Mouse (Mus musculus) kidney, adult 18-20 months (tissue): Measurements from ENCODE around the gene Cmya5.
"Not testable (repeated sequence)": the region's sequence is repeated elsewhere in the genome, so short reads cannot be mapped to it uniquely, and the experiment has no call there.

Source experiments
- DNase-seq: peaks from one replicate; pipeline ENCODE4 v3.0.0; 2021

The Cmya5 gene

DNA sequence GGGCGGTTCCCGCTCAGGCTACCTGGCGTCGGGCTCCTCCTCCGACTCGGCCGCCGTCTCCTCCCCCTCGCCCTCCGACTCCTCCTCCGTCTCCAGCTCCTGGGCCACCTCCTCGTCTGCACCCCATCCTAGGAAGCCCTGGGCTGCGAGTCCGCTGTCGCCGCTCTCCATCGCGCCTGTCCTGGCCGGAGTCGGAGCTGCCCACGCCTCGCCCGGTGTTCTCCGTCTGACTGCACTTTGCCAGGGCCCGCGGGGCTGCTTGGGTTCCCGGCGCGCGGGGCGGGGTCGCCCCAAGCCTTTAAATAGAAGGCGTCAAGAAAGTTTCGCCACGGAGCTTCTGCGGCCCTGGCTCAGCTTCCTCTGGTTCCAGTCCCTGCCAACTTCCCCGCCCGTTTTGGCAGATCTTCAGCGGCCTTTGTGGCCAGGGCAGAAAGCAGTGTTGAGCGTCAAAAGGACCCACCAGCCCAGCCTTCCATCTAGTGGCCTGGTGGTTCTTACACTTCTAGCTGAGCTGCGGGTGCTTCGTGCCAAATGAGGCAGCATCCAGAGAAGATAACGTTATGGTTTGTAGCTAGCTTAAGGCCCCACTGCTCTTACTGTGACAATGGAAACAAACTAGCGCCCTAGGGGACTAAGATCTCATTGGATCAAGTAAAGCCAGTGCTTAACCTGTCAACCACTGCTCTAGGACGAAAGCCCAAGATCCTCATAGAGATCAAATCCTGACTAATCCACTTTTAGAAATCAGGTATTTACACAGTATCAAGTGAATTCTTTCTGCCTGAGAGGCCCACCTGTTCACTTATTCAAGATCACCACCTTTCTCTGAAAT is at the start of gene Cmya5:
TSS of gene Cmya5 (minus strand) at position 389 of the 832 bp plus-strand sequence.
- peak; percentile 93 for DNase-seq

DNA sequence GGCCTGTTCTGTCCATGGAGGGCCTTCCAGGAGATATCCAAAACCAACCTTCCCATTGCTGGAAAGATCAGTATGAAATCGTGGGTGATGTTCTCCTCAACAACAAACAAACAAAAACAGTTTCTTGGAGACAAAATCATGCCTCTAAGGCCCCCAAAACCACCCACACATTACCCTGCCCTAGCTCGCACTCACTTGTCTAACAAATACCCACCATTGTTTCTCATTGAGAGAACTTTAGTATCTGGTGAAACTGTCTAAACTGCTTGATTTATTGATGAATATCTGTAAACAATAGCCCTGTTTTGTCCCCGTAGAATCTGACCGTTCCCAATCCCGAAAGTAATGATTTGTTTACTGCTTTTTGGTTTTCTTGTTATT is 48.1 kb upstream of the Cmya5 start:
- no peak for DNase-seq

DNA sequence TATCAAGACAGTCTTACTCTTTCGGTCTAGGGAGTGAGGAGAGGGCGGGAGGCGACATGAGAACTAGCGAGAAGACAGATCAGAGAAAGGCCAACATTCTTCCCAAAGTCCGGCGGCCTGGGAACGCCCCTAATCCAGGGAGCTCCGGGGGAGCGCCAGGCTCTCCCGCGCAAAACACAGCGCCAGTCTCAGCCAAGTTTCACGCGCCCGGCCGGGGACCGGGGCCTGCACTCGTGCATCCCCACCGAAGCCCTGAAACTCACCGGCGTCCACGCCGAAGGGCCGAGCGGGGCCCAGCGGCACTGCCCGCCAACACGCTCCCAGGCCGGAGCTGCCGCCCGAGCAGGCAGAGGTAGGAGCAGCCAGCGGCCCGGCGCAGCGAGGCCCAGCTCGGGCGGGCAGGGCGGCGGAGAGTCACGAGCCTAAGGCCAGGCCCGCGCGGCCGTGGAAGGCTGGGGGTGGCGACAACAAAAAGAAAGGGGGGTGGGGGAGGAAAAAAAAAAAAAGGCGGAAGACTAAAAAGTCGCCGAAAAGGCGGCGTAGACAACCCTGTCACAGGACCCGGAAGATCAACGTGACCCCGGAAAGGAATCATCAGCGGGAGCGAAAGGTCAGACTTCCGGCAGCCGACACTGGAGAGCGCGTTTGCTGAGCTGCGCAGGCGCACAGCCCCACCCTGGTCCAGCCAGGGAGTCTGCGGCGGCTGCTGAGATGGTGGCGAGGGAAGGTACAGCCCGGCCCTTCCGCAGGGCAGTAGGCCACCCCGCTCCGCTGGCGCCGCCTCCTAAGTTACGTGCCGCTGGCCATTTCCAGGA is 47.5 kb upstream of the Cmya5 start, which contains the start of gene Tent2:
TSS of gene Tent2 (minus strand) at position 555 of the 815 bp plus-strand sequence.
- DNase-seq, result peak; percentile 93

DNA sequence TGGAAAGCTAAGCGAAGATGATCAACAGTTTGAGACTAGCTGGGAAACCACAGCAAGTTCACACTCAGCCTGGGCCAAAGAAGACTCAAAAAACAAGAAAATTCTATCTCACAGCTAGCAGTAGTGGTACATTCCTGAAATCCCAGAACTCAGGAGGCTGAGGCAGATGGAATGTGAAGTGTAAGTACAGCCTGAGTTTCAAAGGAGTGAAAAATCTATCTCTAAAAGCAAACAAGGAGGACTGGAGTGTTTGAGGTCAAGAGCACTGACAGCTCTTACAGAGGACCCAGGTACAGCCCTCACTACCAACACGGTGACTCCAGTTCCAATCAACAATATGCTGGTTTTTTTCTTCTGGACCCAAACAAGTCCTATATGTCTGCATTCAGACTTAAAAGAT is 44.9 kb upstream of the Cmya5 start:
- no peak for DNase-seq

DNA sequence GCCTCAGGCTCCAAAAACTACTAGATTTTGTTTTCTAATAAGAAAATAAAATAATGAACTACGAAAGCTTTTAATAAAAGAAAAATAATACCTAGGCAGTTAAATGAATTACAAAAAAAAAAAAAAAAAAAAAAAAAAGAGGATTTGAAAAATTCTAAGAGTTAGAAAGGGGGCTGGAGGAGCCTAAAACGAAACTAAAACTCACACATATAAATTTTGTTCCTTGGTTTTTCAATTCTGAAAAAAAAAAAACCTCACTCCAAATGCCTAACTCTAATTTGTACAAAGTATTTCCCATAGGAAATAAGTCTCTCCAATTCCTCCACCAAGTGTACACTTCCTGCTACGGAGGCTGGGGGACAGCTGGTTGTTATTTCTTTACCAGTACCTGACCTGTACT is 44.2 kb upstream of the Cmya5 start:
- no peak for DNase-seq

DNA sequence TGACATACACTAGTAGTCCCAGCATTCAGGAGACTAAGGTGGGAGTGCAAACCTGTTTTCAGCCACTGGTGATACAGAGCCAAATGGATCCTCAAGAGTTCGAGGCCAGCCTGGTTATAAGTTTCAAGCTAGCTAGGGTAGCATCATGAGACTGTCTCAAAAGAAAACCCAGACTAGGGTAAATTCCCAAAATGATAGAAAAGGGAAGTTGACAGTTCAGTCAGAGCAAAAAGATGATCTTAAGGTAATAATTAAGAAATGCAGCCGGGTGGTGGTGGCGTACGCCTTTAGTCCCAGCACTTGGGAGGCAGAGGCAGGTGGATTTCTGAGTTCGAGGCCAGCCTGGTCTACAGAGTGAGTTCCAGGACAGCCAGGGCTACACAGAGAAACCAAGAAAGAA is 43.3 kb upstream of the Cmya5 start:
- not testable (repeated sequence) for DNase-seq

DNA sequence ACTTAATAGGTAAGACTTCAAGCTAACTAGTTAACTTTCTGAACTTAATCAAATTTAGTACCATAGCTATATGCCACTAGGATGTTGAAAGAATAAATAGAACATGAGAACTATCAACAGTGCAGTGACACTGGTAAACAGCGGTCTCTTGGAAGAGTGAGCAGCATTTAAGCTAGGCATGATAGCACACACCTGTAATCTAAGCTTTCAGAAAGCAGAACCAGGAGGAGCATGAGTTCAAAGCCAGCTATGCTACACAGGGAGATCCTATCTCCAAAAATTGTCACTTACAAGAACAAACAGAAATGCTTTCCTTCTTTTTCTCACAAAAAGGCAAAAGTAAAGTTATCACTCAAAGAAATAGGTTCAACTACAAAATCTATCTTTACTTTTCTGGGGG is 35.8 kb upstream of the Cmya5 start:
- no peak for DNase-seq

DNA sequence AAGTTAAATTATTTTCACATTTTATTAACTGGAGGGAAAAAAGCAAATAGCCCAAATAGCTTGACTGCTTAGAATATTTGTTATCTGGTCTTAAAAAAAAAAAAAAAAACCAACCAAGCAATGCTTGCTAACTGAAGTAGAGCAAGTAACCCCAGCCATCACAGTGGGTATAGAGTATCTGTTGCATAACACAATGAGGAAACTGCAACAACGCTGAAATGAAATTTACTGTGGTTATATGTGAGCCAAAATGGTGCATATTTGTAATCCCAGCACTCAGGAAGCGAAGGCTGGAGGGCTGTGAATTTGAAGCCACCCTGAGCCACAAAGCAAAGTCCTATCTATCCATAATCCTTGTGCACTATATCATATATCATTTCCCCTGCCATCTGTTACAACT is 35.0 kb upstream of the Cmya5 start:
- DNase-seq, result no peak

DNA sequence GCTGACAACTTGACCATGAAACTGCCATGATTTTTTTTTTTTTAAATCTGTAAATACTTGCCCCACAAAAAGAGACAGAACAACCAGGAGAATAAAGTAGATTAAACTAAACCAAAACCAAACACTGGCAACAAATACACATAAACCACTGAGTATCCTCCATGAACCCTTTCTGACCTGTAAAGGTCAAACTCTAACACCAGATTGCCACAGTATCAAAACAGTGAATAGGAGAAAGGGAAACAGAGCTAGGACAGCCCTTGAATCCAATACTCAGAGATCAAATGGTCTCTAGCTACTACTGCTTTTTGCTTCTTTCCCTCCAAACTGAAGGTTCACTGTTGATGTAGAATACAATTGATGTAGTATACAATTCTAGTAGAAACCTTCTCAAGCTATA is 33.0 kb upstream of the Cmya5 start:
- DNase-seq, result no peak

DNA sequence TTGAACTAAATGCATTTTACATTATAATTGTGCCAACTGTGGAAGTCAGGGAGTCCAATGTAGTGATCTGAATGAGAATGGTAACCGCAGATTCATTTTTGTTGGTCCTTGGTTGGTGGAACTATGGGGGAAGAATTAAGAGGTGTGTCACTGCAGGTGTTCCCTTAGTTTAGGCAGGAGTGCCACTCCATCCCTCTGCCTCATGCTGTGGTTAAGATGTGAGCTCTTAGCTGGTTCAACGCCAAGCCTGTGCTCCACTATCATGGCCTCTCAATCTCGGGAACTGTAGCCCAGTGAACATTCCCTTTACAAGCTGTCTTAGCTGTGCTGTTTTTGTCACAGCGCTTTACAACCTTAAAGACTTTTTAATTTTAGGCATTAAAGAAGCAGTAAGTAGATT is 18.8 kb upstream of the Cmya5 start:
- no peak for DNase-seq

DNA sequence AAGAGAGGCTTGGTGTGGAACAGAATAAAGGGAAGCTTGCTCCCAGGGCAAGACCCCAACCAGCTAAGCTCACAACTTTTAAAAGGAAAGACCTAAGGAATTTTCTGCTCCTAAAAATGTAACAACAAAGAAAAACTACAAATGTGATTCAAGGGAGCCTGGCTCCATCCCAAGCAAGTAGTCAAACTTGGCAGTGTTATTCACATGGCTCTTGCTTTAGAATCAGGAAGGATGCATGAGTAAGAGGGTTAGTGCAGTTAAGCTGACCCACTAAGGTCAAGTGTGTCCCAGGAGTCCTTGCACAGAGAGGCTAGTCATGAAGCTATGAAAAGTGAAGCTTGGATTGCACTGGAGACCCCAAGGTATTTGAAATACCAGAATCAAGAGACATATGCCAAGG is 17.9 kb upstream of the Cmya5 start:
- no peak for DNase-seq

DNA sequence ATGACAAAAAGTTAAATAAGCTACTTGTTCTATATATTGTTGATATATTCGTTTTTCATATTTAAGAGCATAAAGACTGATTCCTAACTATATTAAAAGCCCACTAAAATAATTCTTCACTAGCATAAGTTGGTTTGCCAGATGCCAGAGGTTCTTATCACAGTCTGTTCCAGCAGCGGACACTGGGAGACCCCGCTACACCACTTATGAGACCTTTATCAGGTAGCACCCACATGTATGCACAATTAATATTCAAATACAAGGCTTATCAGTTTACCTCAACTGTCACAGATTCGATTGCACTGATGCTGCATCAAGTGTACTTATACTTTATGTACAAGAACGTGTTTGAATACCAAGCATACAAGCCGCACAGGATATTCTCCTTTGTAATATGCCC is 13.7 kb upstream of the Cmya5 start:
- no peak for DNase-seq

DNA sequence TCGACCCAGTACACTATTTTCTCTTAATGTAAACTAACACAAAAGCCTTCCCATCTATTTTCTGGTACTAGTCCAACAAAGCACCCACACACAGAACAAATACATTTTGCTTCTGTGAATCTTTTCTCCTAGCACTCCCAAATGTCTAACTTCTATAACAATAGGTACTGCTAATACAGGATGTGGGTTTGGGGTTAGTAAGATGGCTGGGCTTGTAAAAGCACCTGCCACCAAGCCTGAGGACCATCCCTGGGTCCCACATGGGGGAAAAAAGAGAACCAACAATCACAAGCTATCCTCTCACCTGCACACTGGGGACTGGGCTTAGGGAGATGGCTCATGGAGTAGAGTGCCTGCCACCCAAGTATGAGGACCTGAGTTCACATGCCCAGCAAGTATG is 8.8 kb upstream of the Cmya5 start:
- DNase-seq, result no peak

DNA sequence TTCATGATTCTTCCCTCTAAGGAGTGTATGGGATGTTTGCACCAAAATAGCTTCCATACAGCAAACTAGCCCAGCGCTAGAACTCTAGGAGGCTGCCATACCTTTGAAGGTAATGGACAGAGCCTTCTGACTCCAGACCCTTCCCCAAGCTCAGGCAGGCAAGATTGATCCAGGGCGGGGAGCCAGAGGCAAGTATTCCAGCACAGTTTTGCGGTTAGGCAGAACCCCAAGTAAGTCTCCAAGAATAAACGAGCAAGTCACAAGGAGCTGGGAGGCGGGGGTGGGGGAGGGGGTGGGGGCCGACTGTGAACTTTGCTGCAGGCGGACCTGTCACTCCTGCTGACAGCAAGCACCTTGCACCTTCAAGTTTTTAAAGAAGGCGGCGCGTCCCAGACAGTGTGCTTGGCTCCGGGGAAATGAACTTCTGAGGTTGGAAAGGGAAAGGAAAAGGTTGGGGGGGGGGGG is 673 bp downstream of the Cmya5 start:
- DNase-seq, result no peak

DNA sequence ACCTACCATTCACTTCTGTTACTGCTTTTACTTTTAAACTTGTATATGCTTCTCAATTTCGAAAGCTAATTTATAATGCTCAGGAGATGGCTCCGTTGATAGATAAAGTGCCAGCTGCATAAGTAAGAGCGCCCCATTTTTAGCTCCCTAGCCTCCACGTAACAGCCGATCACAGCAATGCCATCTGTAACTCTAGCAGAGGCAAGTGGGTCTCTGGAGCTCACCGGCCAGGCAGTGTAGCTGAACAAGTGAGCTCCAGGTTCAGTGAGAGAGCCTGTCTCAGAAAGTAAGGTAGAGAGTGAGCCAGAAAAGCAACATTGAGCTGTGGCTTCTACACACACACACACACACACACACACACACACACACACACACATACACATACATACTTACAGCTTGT is 3.3 kb downstream of the Cmya5 start:
- no peak for DNase-seq

DNA sequence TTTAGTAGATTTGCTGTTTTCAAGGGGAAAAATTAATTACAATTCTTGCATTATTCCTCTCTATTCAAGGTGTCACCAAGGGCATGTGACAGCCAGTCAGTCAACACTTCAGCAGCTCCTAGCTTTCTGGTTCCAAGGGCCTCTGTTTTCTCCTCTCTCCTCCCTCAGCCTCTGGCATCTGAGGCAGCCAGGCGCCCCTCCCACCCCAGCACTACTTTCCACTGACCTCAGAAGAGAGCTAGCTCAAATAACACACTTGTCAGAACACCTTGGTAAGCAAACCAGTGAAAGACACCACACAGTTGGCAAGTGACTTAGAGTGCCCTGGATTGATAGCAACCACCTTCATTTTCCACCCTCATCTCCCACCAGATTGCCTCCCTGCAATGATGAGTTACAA is 6.5 kb downstream of the Cmya5 start:
- no peak for DNase-seq

DNA sequence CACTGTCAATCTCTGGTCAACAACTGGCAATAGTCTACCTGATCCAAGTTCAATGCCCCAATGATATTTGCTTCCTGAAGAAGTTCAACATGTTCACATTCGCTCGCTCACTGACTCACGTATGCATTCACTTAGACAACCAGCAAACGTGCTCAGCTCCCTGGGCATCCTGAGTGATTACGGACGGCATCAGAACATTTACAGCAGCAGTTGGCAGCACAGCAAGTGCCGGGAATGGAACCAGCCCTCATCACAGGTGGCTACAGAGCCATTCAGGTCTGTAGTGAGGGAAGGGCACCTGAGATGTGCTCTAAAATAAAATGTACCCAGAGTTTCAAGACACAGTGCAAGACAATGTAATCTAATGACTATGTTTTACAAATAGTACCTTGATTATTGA is 7.4 kb downstream of the Cmya5 start:
- no peak for DNase-seq

DNA sequence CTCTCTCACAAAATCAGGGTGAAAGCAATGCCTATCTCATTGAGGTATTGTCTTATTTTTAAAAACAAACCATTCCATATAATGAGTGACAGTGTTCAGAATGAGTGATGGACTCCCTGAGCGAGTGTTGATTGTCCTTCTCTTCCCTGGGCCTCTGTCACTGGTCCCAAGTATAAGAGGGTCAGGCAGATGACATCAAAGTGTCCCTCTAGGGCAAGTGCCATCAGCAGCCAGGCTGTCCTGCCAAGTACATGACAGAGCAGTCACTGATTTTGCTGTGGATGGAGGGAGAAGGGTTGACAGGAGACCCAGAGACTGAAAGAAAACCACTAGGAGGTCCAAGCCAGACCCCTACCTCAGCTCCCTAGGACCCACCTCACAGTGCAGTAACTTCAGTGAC is 8.3 kb downstream of the Cmya5 start:
- no peak for DNase-seq

DNA sequence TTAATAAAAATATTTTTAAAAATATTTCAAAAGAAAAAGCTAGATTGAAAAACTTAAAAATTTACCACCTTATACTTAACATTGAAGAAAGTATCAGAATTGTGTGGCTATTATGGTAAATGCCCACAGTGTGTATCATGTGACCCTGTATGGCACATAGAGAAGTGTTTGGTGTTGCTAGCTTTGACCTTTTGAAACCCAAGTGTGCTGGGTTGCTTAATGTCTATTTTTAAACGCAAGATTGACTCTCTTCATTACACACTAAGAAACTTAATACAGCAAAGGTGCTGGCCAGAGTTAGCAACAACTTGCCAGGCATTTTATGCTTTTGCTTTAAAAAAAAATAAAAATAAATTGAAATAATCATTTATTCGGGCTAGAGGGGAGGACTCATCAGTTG is 9.0 kb downstream of the Cmya5 start:
- DNase-seq, result no peak

DNA sequence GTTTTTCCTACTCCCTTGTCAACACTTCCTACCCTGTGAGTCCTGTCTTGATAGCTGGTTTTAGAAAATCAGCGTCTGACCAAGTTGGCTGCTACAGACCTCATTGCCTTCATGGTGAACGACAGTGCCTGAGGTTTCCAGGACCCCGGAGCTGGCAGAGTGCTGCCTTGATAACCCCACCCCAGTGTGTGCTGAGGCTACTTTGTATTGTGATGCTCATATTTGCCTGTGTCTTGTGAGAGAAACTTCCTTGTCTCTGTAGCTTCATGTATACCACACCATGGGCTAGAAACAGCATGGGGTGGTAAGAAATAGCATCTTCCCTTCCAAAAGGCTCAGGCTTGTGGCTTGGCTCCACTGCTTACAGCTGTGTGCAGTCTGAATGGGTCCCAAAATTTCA is 13.8 kb downstream of the Cmya5 start:
- DNase-seq, result no peak

DNA sequence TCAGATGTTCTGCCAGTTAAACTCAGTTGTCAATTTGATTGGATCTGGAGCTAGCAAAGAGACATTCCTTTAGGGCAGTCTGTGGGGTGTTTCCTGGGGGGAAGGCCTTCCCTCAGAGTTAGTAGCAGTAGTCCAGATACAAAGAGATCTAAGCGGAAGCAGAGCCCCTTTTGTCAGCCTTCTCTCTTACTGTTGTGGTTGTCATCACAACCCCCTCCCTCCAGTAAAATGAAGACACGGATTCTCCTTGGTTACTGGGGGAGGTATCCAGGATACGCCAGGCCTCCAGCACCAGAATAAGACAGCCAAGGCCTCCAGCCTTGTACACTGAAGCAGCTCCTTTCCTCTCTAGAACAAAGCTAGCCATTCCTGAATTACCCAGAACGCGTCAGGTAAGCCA is 15.6 kb downstream of the Cmya5 start:
- no peak for DNase-seq

DNA sequence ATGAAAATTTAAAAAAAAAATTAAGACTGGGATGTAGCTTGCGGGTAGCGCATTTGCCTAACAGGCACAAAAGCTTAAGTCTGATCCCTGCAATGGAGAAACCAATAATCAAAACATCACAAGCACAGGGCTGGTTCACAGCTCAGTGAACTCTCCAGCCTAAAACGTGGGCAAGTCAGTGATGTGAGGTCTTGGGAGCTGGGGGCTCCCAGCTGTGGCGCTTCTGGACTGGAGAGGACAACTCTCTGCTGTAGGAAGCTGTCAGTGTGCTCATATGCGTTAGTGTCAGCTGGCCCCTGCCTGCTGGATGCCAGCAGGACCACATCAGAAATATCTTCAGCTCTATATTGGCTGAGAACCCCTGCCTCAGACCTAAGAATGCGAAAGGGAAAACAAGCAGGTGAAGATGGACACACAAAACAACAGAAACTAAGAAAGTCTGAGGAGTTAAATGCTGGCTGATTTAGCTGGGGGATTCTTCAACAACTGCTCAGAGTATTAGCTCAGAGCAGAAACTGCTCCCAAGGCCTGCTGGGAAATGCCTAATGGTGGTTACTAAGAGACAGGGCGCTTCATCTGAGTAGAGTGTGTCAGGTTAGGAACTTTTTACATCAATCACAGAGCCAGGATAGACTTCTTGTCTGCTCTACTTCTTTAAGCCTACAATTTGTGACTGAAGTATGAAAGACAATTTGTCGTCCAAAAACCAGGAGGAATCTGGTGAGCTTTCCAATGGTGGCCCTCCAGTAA is 16.2 kb downstream of the Cmya5 start:
- DNase-seq, result no peak

DNA sequence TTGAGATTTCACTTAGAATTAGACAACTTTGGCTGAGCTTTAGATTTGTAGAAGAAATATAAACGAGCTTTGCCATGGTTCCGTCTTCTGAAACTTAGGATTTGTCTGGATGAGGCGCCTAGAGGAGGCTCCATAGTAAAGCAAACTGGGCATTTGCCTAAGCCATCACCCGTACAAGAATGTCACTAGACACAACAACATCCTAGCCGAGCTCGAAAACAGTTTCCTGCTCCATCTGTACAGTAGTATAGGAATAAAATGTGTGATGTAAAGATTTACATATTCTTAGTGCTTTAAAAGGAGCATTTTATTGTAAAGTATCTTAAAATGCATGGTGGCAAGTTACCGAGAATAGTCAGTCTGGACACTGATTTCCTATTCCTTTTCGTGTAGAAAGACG is 22.2 kb downstream of the Cmya5 start:
- DNase-seq, result no peak

DNA sequence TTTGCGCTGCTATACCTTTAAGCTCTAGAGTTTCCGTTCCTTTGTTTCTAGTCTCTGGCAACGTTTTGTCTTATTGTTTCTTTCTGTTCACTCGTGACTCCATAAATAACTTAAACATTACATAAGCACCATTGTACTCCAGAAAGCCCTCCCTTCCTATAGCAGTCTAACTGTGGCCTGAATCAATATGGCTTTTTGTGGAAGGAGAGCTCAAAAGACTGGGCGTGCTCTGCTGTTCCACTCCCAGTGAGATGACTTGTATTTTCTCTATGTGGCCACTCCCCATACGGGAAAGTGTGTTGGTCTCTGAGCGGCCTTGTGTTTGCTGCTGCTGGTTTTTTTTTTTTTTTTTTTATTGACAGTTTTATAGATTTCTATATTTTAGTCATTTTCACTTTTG is 27.3 kb downstream of the Cmya5 start:
- DNase-seq, result no peak
